Mouse (Mus musculus): ENCODE measurements at regions not wholly inside any gene's neighbourhood (a gene's known extent, or its start where the extent isn't known, plus 50 kb on each side); places are given as distances from the start of the nearest gene placed in this dataset.

DNA sequence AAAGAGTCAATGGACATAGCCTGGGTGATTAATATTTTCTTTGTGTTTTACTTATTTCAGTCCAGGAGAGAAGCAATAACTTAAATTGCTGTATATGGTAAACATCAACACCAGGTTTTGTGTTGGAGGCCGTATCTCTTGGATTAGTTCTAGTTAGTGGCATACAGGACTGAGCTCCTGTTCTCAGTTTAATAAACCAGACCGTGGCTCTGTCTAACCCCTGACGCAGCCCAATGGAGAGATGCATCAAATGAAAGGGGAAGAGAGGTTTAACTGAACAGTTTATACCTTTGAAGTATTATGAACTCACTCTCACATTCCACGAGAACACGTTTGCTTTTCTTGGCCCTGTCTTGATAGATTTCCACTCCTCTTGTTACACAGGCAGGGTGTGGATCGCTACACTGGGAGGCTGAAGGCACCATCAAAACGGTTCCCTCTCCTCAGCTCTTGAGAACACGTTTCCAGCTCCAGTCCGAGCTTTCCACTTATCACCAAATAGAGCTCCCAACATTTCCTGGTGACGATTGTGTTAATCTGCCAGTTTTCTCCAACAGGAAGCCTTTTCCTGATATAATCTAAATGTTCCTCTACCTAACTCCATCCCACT, 54.0 kb upstream of the Cerkl start:
- 69% methylated on average over 10 of the region's 10 CpGs for WGBS
- H3K4me2 ChIP-seq (ENCODE audit: low read length): no peak overlapping the region

DNA sequence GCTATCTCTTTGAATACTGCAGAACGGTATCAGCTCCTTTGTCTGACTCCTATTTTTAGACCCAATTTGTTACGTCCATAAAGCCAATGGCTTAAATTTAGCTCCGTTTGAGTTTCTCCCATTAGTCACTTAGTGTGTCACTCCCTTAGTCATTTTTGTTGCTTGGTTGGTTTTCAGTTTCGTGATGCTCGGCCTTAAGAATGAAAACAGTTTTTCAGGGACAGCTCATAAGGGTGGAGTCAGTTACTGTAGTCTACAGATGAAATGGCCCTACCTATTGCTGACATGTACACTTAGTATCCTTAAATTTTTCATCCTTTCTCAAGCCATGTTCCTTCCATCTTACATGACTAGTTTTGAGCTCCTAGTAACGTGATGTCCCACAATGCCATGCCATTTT, 54.5 kb upstream of the Cerkl start:
- H3K9ac ChIP-seq (ENCODE audit: low read length): no peak overlapping the region
- H3K27ac ChIP-seq (ENCODE audit: low read depth): no peak overlapping the region
- no peak overlapping the region for H3K4me2 ChIP-seq (ENCODE audit: low read length)
- H3K4me1 ChIP-seq (replicated peaks; ENCODE audit: control insufficient read depth, insufficient read depth, low read length): peaks cover 5% of the 10 kb centered on the region; the same call in 1 of the 2 replicates
- no peak overlapping the region for H3K4me3 ChIP-seq (ENCODE audit: low read depth, low read length)
- H3K36me3 ChIP-seq (ENCODE audit: control insufficient read depth, insufficient read depth, low read length): no peaks in the 10 kb centered on the region
- no peaks in the 10 kb centered on the region for H3K27me3 ChIP-seq (replicated peaks; ENCODE audit: control insufficient read depth, insufficient read depth, low read length)
- DNase-seq (ENCODE audit: low spot score) (no peak), ATAC-seq (replicated peaks; ENCODE audit: low FRiP score, low TSS enrichment, low read depth) (no peak)
- no peaks in the 10 kb centered on the region for H3K9me3 ChIP-seq (ENCODE audit: control insufficient read depth, low read length)
- WGBS: 80% methylated on average over 6 of the region's 6 CpGs

More for the DNA sequence above, 54.0 kb upstream of the Cerkl start:
- Histone ChIP-seq H3K36me3 (ENCODE audit: control insufficient read depth, insufficient read depth, low read length) (no peaks in the 10 kb centered on the region), H3K4me3 (ENCODE audit: low read depth, low read length) (no peak overlapping the region), H3K9ac (ENCODE audit: low read length) (no peak overlapping the region), H3K27ac (ENCODE audit: low read depth) (no peak overlapping the region), H3K4me1 (replicated peaks; ENCODE audit: control insufficient read depth, insufficient read depth, low read length) (peaks cover 5% of the 10 kb centered on the region; the same call in 1 of the 2 replicates), H3K27me3 (replicated peaks; ENCODE audit: control insufficient read depth, insufficient read depth, low read length) (no peaks in the 10 kb centered on the region), H3K9me3 (ENCODE audit: control insufficient read depth, low read length) (no peaks in the 10 kb centered on the region)
- no peak for DNase-seq (ENCODE audit: low spot score)
- ATAC-seq (replicated peaks; ENCODE audit: low FRiP score, low TSS enrichment, low read depth): no peak

DNA sequence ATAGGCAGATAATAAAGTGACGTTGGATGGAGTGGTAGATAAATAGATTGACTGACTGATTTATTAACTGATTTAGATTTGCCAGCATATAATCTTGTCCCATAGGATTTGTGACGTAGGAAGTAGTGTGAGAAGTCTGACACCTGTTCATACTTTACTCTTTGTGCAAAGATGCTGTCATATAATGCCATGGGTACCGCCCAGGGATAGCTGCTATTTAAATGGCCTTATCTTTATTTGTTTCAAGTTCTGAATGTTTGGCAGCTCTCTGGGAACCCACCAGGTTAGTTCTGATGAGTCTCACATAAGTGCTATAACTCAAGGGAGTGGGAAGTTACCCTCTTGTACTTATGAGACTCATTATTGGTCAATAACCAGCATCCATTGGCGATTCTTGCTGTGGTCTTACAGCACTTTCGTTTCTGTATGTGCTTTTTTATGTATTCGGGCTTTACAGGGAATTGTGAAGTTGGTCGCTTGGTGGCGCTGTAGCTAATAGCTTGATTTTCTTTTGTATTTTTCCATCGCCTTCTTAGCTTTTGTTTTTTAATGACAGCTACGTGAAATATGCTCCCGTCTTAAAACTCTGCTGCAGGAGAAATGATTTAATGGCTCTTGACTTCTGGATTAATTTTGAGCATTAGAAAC, 55.2 kb upstream of the Cerkl start:
- Histone ChIP-seq H3K36me3 (ENCODE audit: control insufficient read depth, insufficient read depth, low read length) (no peaks in the 10 kb centered on the region), H3K4me3 (ENCODE audit: low read depth, low read length) (0 out of 2 replicates have a peak overlapping the region, but pooled peaks have one; percentile 6), H3K4me2 (ENCODE audit: low read length) (peak overlapping the region; percentile 33), H3K9ac (ENCODE audit: low read length) (no peak overlapping the region), H3K27me3 (replicated peaks; ENCODE audit: control insufficient read depth, insufficient read depth, low read length) (no peaks in the 10 kb centered on the region), H3K9me3 (ENCODE audit: control insufficient read depth, low read length) (no peaks in the 10 kb centered on the region), H3K27ac (ENCODE audit: low read depth) (no peak overlapping the region), H3K4me1 (replicated peaks; ENCODE audit: control insufficient read depth, insufficient read depth, low read length) (peaks cover 5% of the 10 kb centered on the region; the same call in 1 of the 2 replicates)
- WGBS: 25% methylated on average over 11 of the region's 11 CpGs
- DNase-seq (ENCODE audit: low spot score): peak; percentile 81
- no peak for ATAC-seq (replicated peaks; ENCODE audit: low FRiP score, low TSS enrichment, low read depth)

DNA sequence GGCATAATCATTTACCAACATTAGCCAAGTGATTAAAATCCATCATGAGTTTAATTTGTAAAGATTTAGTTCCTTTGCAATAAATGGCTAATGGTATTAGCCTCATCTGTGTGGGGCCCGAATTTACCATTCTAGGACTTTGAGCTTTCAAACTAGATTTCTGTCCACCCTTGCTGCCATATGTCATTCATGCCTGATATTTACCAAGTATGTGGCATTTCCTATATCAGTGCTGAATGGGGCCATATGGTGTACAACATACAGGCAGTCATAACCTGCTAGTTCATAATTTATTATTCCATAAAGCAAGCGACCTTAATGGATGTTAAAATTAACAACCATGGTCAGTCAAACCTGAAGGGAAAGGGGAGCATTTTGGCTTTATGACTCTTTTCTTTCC, 55.8 kb upstream of the Cerkl start:
- H3K4me2 ChIP-seq (ENCODE audit: low read length): peak overlapping the region; percentile 33
- DNase-seq (ENCODE audit: low spot score): no peak
- no peak overlapping the region for H3K9ac ChIP-seq (ENCODE audit: low read length)
- H3K4me3 ChIP-seq (ENCODE audit: low read depth, low read length): no peak overlapping the region
- H3K4me1 ChIP-seq (replicated peaks; ENCODE audit: control insufficient read depth, insufficient read depth, low read length): peaks cover 5% of the 10 kb centered on the region; the same call in 1 of the 2 replicates
- H3K27ac ChIP-seq (ENCODE audit: low read depth): no peak overlapping the region
- no peaks in the 10 kb centered on the region for H3K27me3 ChIP-seq (replicated peaks; ENCODE audit: control insufficient read depth, insufficient read depth, low read length)
- ATAC-seq (replicated peaks; ENCODE audit: low FRiP score, low TSS enrichment, low read depth): no peak; the same call in 1 of the 2 replicates
- 60% methylated on average over 2 of the region's 2 CpGs for WGBS
- no peaks in the 10 kb centered on the region for H3K9me3 ChIP-seq (ENCODE audit: control insufficient read depth, low read length)
- no peaks in the 10 kb centered on the region for H3K36me3 ChIP-seq (ENCODE audit: control insufficient read depth, insufficient read depth, low read length)

DNA sequence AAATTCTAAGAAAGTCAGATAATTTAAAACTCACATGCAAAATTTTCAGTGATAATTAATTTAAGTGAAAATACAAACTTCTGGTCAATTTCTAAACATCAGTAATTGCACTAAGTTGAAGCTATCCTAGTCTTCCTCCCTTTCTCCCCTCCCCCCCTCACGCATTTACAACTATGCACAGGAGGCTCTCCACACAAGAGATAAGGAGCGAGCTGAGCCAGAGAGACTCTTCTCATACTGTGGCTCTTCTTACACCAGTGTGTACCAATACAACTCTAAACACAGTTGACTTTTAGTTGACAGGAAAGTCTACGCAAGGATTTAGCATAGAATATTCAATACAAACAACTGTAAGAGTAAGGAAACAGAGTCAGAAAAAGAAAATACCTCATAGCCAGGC, 57.1 kb upstream of the Cerkl start:
- H3K4me3 ChIP-seq (ENCODE audit: low read depth, low read length): no peak overlapping the region
- peaks cover 5% of the 10 kb centered on the region; the same call in 1 of the 2 replicates for H3K4me1 ChIP-seq (replicated peaks; ENCODE audit: control insufficient read depth, insufficient read depth, low read length)
- H3K36me3 ChIP-seq (ENCODE audit: control insufficient read depth, insufficient read depth, low read length): no peaks in the 10 kb centered on the region
- no peak overlapping the region for H3K9ac ChIP-seq (ENCODE audit: low read length)
- H3K4me2 ChIP-seq (ENCODE audit: low read length): no peak overlapping the region
- no peak overlapping the region for H3K27ac ChIP-seq (ENCODE audit: low read depth)
- DNase-seq (ENCODE audit: low spot score) (no peak), ATAC-seq (replicated peaks; ENCODE audit: low FRiP score, low TSS enrichment, low read depth) (no peak)
- WGBS: 66% methylated on average over 3 of the region's 3 CpGs
- H3K9me3 ChIP-seq (ENCODE audit: control insufficient read depth, low read length): no peaks in the 10 kb centered on the region
- no peaks in the 10 kb centered on the region for H3K27me3 ChIP-seq (replicated peaks; ENCODE audit: control insufficient read depth, insufficient read depth, low read length)

DNA sequence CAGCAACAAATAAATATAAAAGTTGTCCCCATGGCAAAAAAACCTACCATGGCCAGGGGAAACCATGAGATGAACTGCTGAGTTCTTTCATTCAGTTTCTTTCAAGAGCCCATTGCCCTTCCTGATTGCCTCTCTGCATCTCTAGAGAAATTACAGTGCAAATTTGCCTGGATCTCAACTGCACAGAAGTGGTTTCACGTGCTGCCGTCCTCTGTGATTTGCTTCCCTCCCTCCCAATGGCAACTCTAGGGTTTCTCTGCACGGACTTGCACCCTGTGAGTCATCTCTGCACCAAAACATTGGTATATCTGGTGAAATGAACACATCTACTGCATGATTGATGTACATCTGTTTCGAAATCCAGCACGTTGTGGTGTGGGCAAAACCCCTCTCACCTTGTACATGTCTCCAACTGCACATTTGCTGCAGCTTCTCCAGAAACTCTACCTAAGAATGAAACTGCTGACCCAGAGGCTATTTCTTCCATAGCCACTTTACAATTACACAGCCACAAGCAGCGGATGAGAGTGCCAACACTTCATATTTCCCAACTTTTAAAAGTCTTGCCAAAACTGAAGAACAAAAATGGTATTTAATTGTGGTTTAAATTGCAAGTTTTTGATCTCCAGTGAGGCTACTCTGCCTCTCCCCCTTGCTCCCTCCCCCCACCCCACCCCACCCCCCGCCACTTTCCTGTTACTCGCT, 61.6 kb upstream of the Cerkl start:
- Histone ChIP-seq H3K9me3 (ENCODE audit: control insufficient read depth, low read length) (no peaks in the 10 kb centered on the region), H3K4me2 (ENCODE audit: low read length) (no peak overlapping the region), H3K4me1 (replicated peaks; ENCODE audit: control insufficient read depth, insufficient read depth, low read length) (no peaks in the 10 kb centered on the region; the same call in 1 of the 2 replicates), H3K36me3 (ENCODE audit: control insufficient read depth, insufficient read depth, low read length) (no peaks in the 10 kb centered on the region), H3K27me3 (replicated peaks; ENCODE audit: control insufficient read depth, insufficient read depth, low read length) (no peaks in the 10 kb centered on the region), H3K9ac (ENCODE audit: low read length) (no peak overlapping the region), H3K4me3 (ENCODE audit: low read depth, low read length) (no peak overlapping the region), H3K27ac (ENCODE audit: low read depth) (no peak overlapping the region)
- ATAC-seq (replicated peaks; ENCODE audit: low FRiP score, low TSS enrichment, low read depth) (no peak), DNase-seq (ENCODE audit: low spot score) (no peak)
- WGBS: 81% methylated on average over 8 of the region's 8 CpGs

DNA sequence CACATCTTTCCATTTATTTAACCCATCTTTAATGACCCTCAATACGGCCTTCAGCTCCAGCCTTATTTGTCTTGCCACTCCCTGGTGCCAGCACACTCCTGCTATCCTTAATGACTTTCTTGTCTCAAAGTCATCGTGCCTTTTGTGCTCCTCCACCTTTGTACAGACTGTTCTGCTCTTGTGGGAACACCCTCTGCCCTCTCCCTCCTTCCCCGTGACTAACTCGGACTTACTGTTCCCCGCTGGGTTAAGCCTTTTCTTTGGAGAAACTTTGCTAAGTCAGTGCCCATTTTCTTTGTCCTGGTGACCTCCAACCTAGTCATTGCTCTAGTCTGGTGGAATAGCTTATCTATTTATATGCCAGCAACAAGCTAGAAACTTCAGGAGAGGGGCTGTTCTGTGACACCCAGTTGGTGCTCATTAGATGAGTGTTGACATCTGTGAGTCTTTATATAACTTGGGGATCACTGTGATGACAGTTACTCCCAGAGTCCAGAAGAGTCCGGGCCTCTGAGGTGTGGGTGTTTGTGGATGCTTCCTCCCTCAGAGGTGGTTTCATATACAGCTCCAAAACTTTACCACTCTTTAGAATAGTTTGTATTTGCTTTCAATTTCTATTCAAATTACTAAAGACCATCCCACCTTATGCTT, 63.3 kb upstream of the Cerkl start:
- H3K9ac ChIP-seq (ENCODE audit: low read length): no peak overlapping the region
- no peak for DNase-seq (ENCODE audit: low spot score)
- 76% methylated on average over 6 of the region's 6 CpGs for WGBS

DNA sequence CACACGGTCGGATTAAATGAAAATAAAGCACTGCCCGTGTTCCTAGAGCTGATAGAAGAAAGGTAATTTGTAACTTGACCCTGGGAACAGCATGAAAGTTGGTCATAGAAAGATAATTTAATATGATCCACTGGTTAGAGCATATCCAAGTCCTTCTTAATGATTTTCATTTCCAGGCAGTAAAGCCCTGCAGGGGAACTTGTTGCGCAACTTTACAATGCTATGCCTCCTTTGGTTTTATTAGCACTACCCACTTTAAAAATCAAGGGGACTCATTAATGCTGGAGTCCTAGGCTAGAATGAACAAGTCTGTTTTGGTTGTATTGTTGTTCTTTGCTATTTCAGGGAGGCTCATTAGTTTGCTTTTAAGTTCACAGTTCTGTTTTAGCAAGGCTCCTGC, 66.9 kb upstream of the Cerkl start:
- WGBS: 79% methylated on average over 4 of the region's 4 CpGs
- ATAC-seq (replicated peaks; ENCODE audit: low FRiP score, low TSS enrichment, low read depth) (no peak), DNase-seq (ENCODE audit: low spot score) (no peak)
- H3K4me1 ChIP-seq (replicated peaks; ENCODE audit: control insufficient read depth, insufficient read depth, low read length): no peaks in the 10 kb centered on the region; the same call in 1 of the 2 replicates
- H3K27ac ChIP-seq (ENCODE audit: low read depth): no peak overlapping the region
- no peak overlapping the region for H3K4me3 ChIP-seq (ENCODE audit: low read depth, low read length)
- H3K36me3 ChIP-seq (ENCODE audit: control insufficient read depth, insufficient read depth, low read length): no peaks in the 10 kb centered on the region
- H3K4me2 ChIP-seq (ENCODE audit: low read length): no peak overlapping the region
- no peak overlapping the region for H3K9ac ChIP-seq (ENCODE audit: low read length)
- H3K27me3 ChIP-seq (replicated peaks; ENCODE audit: control insufficient read depth, insufficient read depth, low read length): no peaks in the 10 kb centered on the region
- no peaks in the 10 kb centered on the region for H3K9me3 ChIP-seq (ENCODE audit: control insufficient read depth, low read length)

More for the DNA sequence above, 63.3 kb upstream of the Cerkl start:
- H3K27me3 ChIP-seq (replicated peaks; ENCODE audit: control insufficient read depth, insufficient read depth, low read length): no peaks in the 10 kb centered on the region
- no peak for ATAC-seq (replicated peaks; ENCODE audit: low FRiP score, low TSS enrichment, low read depth)
- H3K9me3 ChIP-seq (ENCODE audit: control insufficient read depth, low read length): no peaks in the 10 kb centered on the region
- H3K4me2 ChIP-seq (ENCODE audit: low read length): no peak overlapping the region
- H3K27ac ChIP-seq (ENCODE audit: low read depth): no peak overlapping the region
- H3K36me3 ChIP-seq (ENCODE audit: control insufficient read depth, insufficient read depth, low read length): no peaks in the 10 kb centered on the region
- no peaks in the 10 kb centered on the region; the same call in 1 of the 2 replicates for H3K4me1 ChIP-seq (replicated peaks; ENCODE audit: control insufficient read depth, insufficient read depth, low read length)
- H3K4me3 ChIP-seq (ENCODE audit: low read depth, low read length): no peak overlapping the region
